Mouse (Mus musculus) liver, embryonic 14.5 days (tissue): ENCODE measurements around the gene Tmem37. TPM values are rescaled to one million over a fixed set of nuclear protein-coding genes. Genes with fewer than 3 reads are reported as not detected.

Experiments
- ATAC-seq: fragments of 200-750 bp; cut with Nextera tagmentation; 2 replicates; pipeline ENCODE4 v1.8.0; 2017; ENCODE audit warnings: moderate number of reproducible peaks, mild to moderate bottlenecking, moderate library complexity; ENCODE audit not compliant: insufficient read depth
- DNase-seq, 3 experiments: peaks; one replicate each; pipeline ENCODE4 v3.0.0-alpha.2; 2012 to 2013; ENCODE audit warnings: low read depth in 3 of 3, low spot score in 3 of 3
- H3K27ac ChIP-seq: fragments of 300-500 bp; sonication (generic); 2 replicates; pipeline ENCODE4 v1.5.1; 2014; ENCODE audit warnings: moderate library complexity, mild to moderate bottlenecking, control low read depth, inconsistent platforms
- H3K27me3 ChIP-seq: fragments of 300-500 bp; sonication (generic); 2 replicates; pipeline ENCODE4 v1.6.1; 2014; ENCODE audit warnings: mild to moderate bottlenecking, low read length, moderate library complexity; ENCODE audit not compliant: control insufficient read depth, insufficient read depth
- H3K36me3 ChIP-seq: fragments of 300-500 bp; sonication (generic); replicated peaks from 2 replicates; pipeline ENCODE4 v1.6.1; 2014; ENCODE audit warnings: low read depth; ENCODE audit not compliant: control insufficient read depth, insufficient read depth
- H3K4me1 ChIP-seq, 2 experiments: fragments of 200-500 bp in 1 of 2; fragments of 300-500 bp in 1 of 2; sonication (generic) in 1 of 2; replicated peaks; 2 replicates each; pipeline ENCODE4 v1.6.1; 2012 to 2014; ENCODE audit warnings: antibody characterized with exemption in 1 of 2, inconsistent platforms in 1 of 2, low read length in 1 of 2; ENCODE audit not compliant: control insufficient read depth in 2 of 2, insufficient read depth in 2 of 2
- H3K4me2 ChIP-seq: fragments of 300-500 bp; sonication (generic); 2 replicates; pipeline ENCODE4 v1.6.1; 2014; ENCODE audit warnings: low read depth, mild to moderate bottlenecking, control low read depth, moderate library complexity
- H3K4me3 ChIP-seq, 2 experiments: fragments of 200-500 bp in 1 of 2; fragments of 300-500 bp in 1 of 2; sonication (generic) in 1 of 2; 2 replicates each; pipeline ENCODE4 v1.5.1; 2012 to 2014; ENCODE audit warnings: low read depth in 2 of 2, low read length in 2 of 2, mild to moderate bottlenecking in 2 of 2, control low read depth in 1 of 2, inconsistent platforms in 1 of 2, moderate library complexity in 1 of 2; ENCODE audit not compliant: insufficient read depth in 1 of 2
- H3K9ac ChIP-seq: fragments of 300-500 bp; sonication (generic); replicated peaks from 2 replicates; pipeline ENCODE4 v1.6.1; 2014; ENCODE audit warnings: mild to moderate bottlenecking, control low read depth, moderate library complexity
- H3K9me3 ChIP-seq: fragments of 300-500 bp; sonication (generic); 2 replicates; pipeline ENCODE4 v1.6.1; 2016; ENCODE audit warnings: low read length, mixed read lengths; ENCODE audit not compliant: control insufficient read depth
- CTCF ChIP-seq: IDR thresholded peaks from 2 replicates; pipeline ENCODE4 v1.5.1; 2016; ENCODE audit warnings: antibody characterized with exemption, low read depth, control low read depth
- EP300 ChIP-seq: IDR thresholded peaks from 2 replicates; pipeline ENCODE4 v1.6.1; 2016; ENCODE audit warnings: antibody characterized with exemption, low read depth
- WGBS: fragments of 180-500 bp; shearing (Covaris S2); extraction: QIAGEN DNeasy Blood & Tissue Kit; methylation state at CpG from one replicate; pipeline ENCODE4 v1.1.7; 2014; ENCODE audit not compliant: insufficient replicate concordance; 5-methylcytosine and 5-hydroxymethylcytosine counted together
- polyA plus RNA-seq, 2 experiments: library from polyadenylated mRNA; depleted of rRNA in 1 of 2; stranded (reverse) in 1 of 2; unstranded in 1 of 2; fragments of >200 nt; fragmentation: Nextera tagmentation in 1 of 2; extraction: Ambion mirVana in 1 of 2; gene quantifications; 2 replicates each; pipeline versions ENCODE4 v1.2.1 to v1.2.3; 2012 to 2014

The Tmem37 gene
- polyA plus RNA-seq, 2 experiments, result 31.1 to 73.9 TPM

- no peak for DNase-seq
- Histone ChIP-seq H3K27me3 (no peaks in the 10 kb centered on the region), H3K4me3 (no peak overlapping the region), H3K4me2 (no peak overlapping the region), H3K36me3 (no peaks in the 10 kb centered on the region), H3K9ac (no peak overlapping the region), H3K4me1 (no peaks in the 10 kb centered on the region), H3K27ac (no peak overlapping the region), H3K9me3 (no peaks in the 10 kb centered on the region)
- ATAC-seq, result no peak
- 59% methylated on average over 3 of the region's 3 CpGs for WGBS
- TF ChIP-seq CTCF (no peak), EP300 (no peak)
These were observed 43.4 kb downstream of the Tmem37 start for GRCm38 (mm10) chr1:120030474-120030873.

- Histone ChIP-seq H3K9me3 (no peaks in the 10 kb centered on the region), H3K4me3 (no peak overlapping the region), H3K4me2 (no peak overlapping the region), H3K27me3 (no peaks in the 10 kb centered on the region), H3K9ac (no peak overlapping the region), H3K27ac (no peak overlapping the region), H3K36me3 (no peaks in the 10 kb centered on the region), H3K4me1 (peaks cover 0 to 9% of the 10 kb centered on the region in 2 experiments; a peak in 2 of 4 replicates)
- WGBS, result 55% methylated on average over 4 of the region's 4 CpGs
- no peak for ATAC-seq
- no peak for TF ChIP-seq CTCF
- TF ChIP-seq EP300, result no peak
- DNase-seq, result no peak
These were observed 46.2 kb downstream of the Tmem37 start for GRCm38 (mm10) chr1:120027693-120028092.

- Histone ChIP-seq H3K27me3 (no peaks in the 10 kb centered on the region), H3K4me1 (peaks cover 0 to 9% of the 10 kb centered on the region in 2 experiments; a peak in 2 of 4 replicates), H3K9ac (no peak overlapping the region), H3K9me3 (no peaks in the 10 kb centered on the region), H3K27ac (no peak overlapping the region), H3K36me3 (no peaks in the 10 kb centered on the region), H3K4me3 (no peak overlapping the region), H3K4me2 (no peak overlapping the region)
- ATAC-seq, result no peak
- DNase-seq, result no peak
- 19% methylated on average over 2 of the region's 2 CpGs for WGBS
- TF ChIP-seq EP300 (no peak), CTCF (0 out of 2 replicates have a peak, but pooled peaks have one; percentile 12)
These were observed 48.8 kb downstream of the Tmem37 start for GRCm38 (mm10) chr1:120025050-120025439.

GRCm38 (mm10) chr1:120024331-120025049, 49.4 kb downstream of the Tmem37 start:
- ATAC-seq, result no peak
- no peak overlapping the region for H3K4me2 ChIP-seq
- no peak overlapping the region for H3K9ac ChIP-seq
- H3K27ac ChIP-seq, result no peak overlapping the region
- no peak overlapping the region for H3K4me3 ChIP-seq
- no peaks in the 10 kb centered on the region for H3K36me3 ChIP-seq
- H3K9me3 ChIP-seq, result no peaks in the 10 kb centered on the region
- no peak for DNase-seq
- TF ChIP-seq EP300 (no peak), CTCF (no peak)
- WGBS, result 48% methylated on average over 10 of the region's 10 CpGs
- no peaks in the 10 kb centered on the region for H3K27me3 ChIP-seq
- H3K4me1 ChIP-seq, result peaks cover 0 to 9% of the 10 kb centered on the region in 2 experiments; a peak in 2 of 4 replicates

GRCm38 (mm10) chr1:120021951-120022350, 51.9 kb downstream of the Tmem37 start:
- no peak overlapping the region for H3K27ac ChIP-seq
- H3K36me3 ChIP-seq, result no peaks in the 10 kb centered on the region
- H3K4me1 ChIP-seq, result peaks cover 0 to 9% of the 10 kb centered on the region in 2 experiments; a peak in 2 of 4 replicates
- no peaks in the 10 kb centered on the region for H3K27me3 ChIP-seq
- 74% methylated on average over 17 of the region's 17 CpGs for WGBS
- TF ChIP-seq EP300 (no peak), CTCF (no peak)
- no peaks in the 10 kb centered on the region for H3K9me3 ChIP-seq
- H3K4me3 ChIP-seq, result no peak overlapping the region
- no peak overlapping the region for H3K4me2 ChIP-seq
- H3K9ac ChIP-seq, result no peak overlapping the region
- ATAC-seq (no peak), DNase-seq (no peak)
